Mouse (Mus musculus) brain, embryonic 14.5 days (tissue): Measurements from ENCODE around the gene Olfr1458.

Experiments used
- CTCF ChIP-seq: fragments of 200-500 bp; IDR thresholded peaks from 2 replicates; pipeline ENCODE4 v1.5.1; 2012; ENCODE audit warnings: inconsistent platforms, mild to moderate bottlenecking, moderate library complexity, borderline replicate concordance; ENCODE audit not compliant: insufficient read depth, insufficient read length; ENCODE audit errors: extremely low read depth
- POLR2A ChIP-seq: fragments of 200-500 bp; IDR thresholded peaks from 2 replicates; pipeline ENCODE4 v1.6.1; 2012; ENCODE audit warnings: mild to moderate bottlenecking, inconsistent platforms, borderline replicate concordance; ENCODE audit not compliant: poor library complexity, insufficient read depth, insufficient read length, severe bottlenecking; ENCODE audit errors: extremely low read depth

- TF ChIP-seq POLR2A (no peak), CTCF (no peak)
Measured at GRCm38 (mm10) chr19:13097791-13098190, 8.8 kb downstream of the Olfr1458 start, which contains the start of gene Olfr1457.
